Mouse (Mus musculus): ENCODE measurements at regions not wholly inside any gene's neighbourhood (a gene's known extent, or its start where the extent isn't known, plus 50 kb on each side); places are given as distances from the start of the nearest gene placed in this dataset.

DNA sequence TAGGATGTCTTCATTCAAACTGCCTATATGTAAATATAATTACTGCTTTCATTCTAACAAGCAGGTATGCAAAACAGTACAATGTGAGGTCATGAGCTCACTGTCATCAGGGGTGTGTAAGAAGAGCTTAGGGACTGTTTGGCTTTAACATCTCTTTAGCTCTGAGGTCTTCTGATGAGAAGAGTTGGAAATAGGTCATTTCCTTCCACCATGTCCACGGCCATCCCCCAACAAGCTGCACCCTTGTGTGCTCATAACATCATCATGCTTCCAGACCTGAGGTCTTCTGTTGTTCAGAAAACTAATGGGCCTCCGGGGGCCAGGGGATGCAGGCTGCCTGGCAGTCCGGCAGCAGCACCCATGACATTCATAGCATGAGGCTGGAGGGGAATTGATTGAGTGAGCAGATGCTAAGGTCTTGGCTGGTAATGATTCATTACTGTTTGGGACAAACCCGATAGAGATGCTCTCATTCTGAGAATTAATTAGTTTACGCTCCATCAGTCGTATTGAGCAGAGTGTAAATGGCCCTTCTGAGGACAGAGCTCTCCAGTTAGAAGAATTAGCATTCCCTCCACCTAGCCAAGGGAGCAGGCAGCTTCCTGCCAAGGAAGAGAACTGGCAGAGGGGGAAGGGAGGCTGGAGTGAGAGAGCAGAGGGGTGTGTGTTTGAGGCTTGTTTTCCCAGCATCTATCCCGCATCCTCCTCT lies 64.0 kb downstream of the Rps24 start:
- DNase-seq (ENCODE audit: extremely low read depth, low read depth, low spot score) = no peak
- H3K79me2 ChIP-seq (ENCODE audit: control insufficient read depth, insufficient read depth, low read length) = no peaks in the 10 kb centered on the region
- no peaks in the 10 kb centered on the region for H3K4me1 ChIP-seq (ENCODE audit: control insufficient read depth, insufficient read depth, low read length)
- TF ChIP-seq POLR2A (IDR thresholded peaks at IDR 0.05; ENCODE audit: extremely low read depth, insufficient read depth, low read length) (no peak), CTCF (IDR thresholded peaks at IDR 0.05; ENCODE audit: low read depth, low read length) (no peak)
- 72% methylated on average over 7 of the region's 7 CpGs for WGBS
- H3K27ac ChIP-seq (replicated peaks; ENCODE audit: insufficient read depth, low read depth, low read length) = no peak overlapping the region
- no peaks in the 10 kb centered on the region for H3K27me3 ChIP-seq (ENCODE audit: control insufficient read depth, insufficient read depth, low read length)
- no peak overlapping the region for H3K9ac ChIP-seq (ENCODE audit: low read depth, low read length)
- H3K4me3 ChIP-seq (ENCODE audit: insufficient read depth, low read depth, low read length) = no peak overlapping the region
- no peaks in the 10 kb centered on the region for H3K36me3 ChIP-seq (ENCODE audit: control insufficient read depth, insufficient read depth, low read length)

DNA sequence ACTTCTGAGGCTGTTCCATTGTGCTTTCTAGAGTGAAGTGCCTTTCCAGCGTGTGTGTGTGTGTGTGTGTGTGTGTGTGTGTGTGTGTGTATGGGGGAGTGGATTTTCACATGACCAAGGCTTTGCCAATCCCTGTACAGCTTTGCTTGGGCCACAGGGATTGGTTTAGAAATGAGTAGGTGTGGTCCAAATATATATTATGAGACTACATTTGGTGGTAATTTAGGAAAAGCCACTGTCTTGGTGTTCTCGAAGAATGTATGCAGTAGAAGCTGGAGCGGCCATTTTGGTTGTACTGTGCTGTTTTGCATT lies 64.5 kb downstream of the Rps24 start:
- Histone ChIP-seq H3K9ac (ENCODE audit: low read depth, low read length) (no peak overlapping the region), H3K36me3 (ENCODE audit: control insufficient read depth, insufficient read depth, low read length) (no peaks in the 10 kb centered on the region), H3K27ac (replicated peaks; ENCODE audit: insufficient read depth, low read depth, low read length) (no peak overlapping the region), H3K4me3 (ENCODE audit: insufficient read depth, low read depth, low read length) (no peak overlapping the region), H3K27me3 (ENCODE audit: control insufficient read depth, insufficient read depth, low read length) (no peaks in the 10 kb centered on the region), H3K4me1 (ENCODE audit: control insufficient read depth, insufficient read depth, low read length) (no peaks in the 10 kb centered on the region), H3K79me2 (ENCODE audit: control insufficient read depth, insufficient read depth, low read length) (no peaks in the 10 kb centered on the region)
- WGBS = 70% methylated on average over 3 of the region's 3 CpGs
- DNase-seq (ENCODE audit: extremely low read depth, low read depth, low spot score) = no peak
- TF ChIP-seq CTCF (IDR thresholded peaks at IDR 0.05; ENCODE audit: low read depth, low read length) (no peak), POLR2A (IDR thresholded peaks at IDR 0.05; ENCODE audit: extremely low read depth, insufficient read depth, low read length) (no peak)

DNA sequence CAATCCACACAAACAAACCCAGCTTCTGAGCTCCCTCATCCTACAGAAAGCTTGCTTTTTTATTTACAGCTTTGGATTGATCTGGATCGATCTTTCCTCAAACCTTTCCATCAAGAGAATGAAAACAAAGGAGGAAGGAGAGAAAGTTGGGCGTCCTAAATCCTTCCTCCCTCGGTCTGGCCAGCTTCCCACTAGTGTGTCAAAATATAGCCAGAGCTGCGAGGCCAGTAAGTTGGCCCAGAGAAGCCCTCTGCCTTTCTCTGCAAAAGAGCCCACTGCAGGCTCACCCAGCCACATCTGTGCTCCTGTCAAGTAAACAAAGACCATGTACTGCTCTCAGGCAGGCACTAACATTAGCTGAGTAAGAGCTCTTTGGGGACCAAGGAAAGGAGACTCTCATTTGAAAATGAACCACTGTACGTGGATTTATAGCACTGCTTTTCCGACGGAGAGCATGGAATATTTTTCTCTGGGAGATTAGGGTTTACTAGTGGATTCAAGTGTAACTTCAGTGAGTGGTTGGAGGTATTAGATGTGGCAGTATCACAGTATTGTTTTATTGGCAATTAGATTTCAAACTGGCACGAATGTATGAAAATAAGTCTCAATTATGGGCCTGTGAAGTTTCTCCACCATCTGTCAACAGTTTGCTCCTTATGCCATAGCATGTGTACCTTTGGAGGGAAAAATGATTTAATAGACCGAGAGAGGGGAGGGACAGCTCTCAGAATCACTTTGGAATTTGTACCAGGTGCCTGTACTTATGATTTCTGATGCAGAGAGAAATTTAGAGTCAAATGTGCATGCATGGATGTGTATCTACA lies 78.1 kb downstream of the Rps24 start:
- Histone ChIP-seq H3K36me3 (ENCODE audit: control insufficient read depth, insufficient read depth, low read length) (no peaks in the 10 kb centered on the region), H3K27ac (replicated peaks; ENCODE audit: insufficient read depth, low read depth, low read length) (no peak overlapping the region), H3K4me3 (ENCODE audit: insufficient read depth, low read depth, low read length) (no peak overlapping the region), H3K4me1 (ENCODE audit: control insufficient read depth, insufficient read depth, low read length) (no peaks in the 10 kb centered on the region), H3K27me3 (ENCODE audit: control insufficient read depth, insufficient read depth, low read length) (no peaks in the 10 kb centered on the region), H3K79me2 (ENCODE audit: control insufficient read depth, insufficient read depth, low read length) (no peaks in the 10 kb centered on the region), H3K9ac (ENCODE audit: low read depth, low read length) (no peak overlapping the region)
- TF ChIP-seq POLR2A (IDR thresholded peaks at IDR 0.05; ENCODE audit: extremely low read depth, insufficient read depth, low read length) = no peak
- TF ChIP-seq CTCF (IDR thresholded peaks at IDR 0.05; ENCODE audit: low read depth, low read length) = no peak
- DNase-seq (ENCODE audit: extremely low read depth, low read depth, low spot score) = no peak
- WGBS = 72% methylated on average over 9 of the region's 9 CpGs

DNA sequence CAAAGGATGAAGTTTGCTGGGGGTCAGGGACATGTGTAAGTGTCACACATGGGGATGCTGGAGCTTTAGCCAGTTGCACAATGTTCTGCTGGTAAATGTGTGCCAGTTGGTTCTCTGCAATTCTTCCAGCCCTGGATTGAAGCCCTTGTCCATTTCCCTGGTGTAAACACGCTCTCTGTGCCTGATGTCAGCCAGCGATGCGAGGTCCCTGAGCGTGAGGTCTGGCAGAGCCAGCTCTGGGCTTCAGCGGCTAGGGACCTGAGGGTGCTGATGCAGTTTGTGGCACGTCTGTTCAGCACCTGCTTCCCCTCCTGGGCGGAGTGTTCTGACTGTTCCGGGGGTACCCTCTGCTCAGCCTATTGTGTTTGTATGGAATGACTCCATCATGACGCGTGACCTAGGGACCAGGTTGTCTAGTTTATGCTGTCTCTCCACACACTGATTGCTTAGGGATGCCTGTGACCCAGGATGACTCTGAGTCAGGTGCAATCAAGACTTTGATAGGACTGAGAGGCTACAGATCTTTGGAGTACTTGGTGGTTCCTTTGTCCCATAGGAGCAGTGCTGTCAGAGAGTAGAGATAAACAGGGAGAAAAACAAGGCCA lies 78.9 kb downstream of the Rps24 start:
- no peak for DNase-seq (ENCODE audit: extremely low read depth, low read depth, low spot score)
- Histone ChIP-seq H3K4me1 (ENCODE audit: control insufficient read depth, insufficient read depth, low read length) (no peaks in the 10 kb centered on the region), H3K9ac (ENCODE audit: low read depth, low read length) (no peak overlapping the region), H3K79me2 (ENCODE audit: control insufficient read depth, insufficient read depth, low read length) (no peaks in the 10 kb centered on the region), H3K27me3 (ENCODE audit: control insufficient read depth, insufficient read depth, low read length) (no peaks in the 10 kb centered on the region), H3K4me3 (ENCODE audit: insufficient read depth, low read depth, low read length) (no peak overlapping the region), H3K36me3 (ENCODE audit: control insufficient read depth, insufficient read depth, low read length) (no peaks in the 10 kb centered on the region), H3K27ac (replicated peaks; ENCODE audit: insufficient read depth, low read depth, low read length) (no peak overlapping the region)
- 79% methylated on average over 10 of the region's 10 CpGs for WGBS
- TF ChIP-seq POLR2A (IDR thresholded peaks at IDR 0.05; ENCODE audit: extremely low read depth, insufficient read depth, low read length) = no peak
- TF ChIP-seq CTCF (IDR thresholded peaks at IDR 0.05; ENCODE audit: low read depth, low read length) = no peak

DNA sequence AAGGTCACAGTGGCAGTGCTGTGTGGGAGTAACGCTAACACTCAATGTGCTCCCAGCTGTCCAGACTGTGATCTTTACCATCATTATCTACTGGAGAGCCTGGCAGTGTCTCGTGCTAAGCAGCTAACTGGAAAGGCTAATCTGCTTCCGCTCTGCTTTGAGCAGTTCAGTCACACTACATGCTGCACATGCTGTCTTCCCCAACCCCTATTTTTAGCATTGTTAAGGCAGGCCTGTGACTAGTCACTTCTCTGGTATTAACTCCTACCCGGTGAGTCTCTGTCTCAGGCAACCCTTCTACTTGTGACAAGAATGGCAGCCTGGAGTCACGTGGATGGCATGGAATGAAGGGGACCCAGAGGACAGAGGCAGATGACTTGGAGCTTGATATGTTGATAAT lies 88.2 kb downstream of the Rps24 start:
- no peak overlapping the region for H3K9ac ChIP-seq (ENCODE audit: low read depth, low read length)

More for the DNA sequence above, 88.2 kb downstream of the Rps24 start:
- Histone ChIP-seq H3K79me2 (ENCODE audit: control insufficient read depth, insufficient read depth, low read length) (no peaks in the 10 kb centered on the region), H3K4me1 (ENCODE audit: control insufficient read depth, insufficient read depth, low read length) (no peaks in the 10 kb centered on the region), H3K27me3 (ENCODE audit: control insufficient read depth, insufficient read depth, low read length) (no peaks in the 10 kb centered on the region), H3K4me3 (ENCODE audit: insufficient read depth, low read depth, low read length) (no peak overlapping the region), H3K36me3 (ENCODE audit: control insufficient read depth, insufficient read depth, low read length) (no peaks in the 10 kb centered on the region), H3K27ac (replicated peaks; ENCODE audit: insufficient read depth, low read depth, low read length) (no peak overlapping the region)
- TF ChIP-seq CTCF (IDR thresholded peaks at IDR 0.05; ENCODE audit: low read depth, low read length) (no peak), POLR2A (IDR thresholded peaks at IDR 0.05; ENCODE audit: extremely low read depth, insufficient read depth, low read length) (no peak)
- DNase-seq (ENCODE audit: extremely low read depth, low read depth, low spot score) = no peak
- WGBS = 84% methylated on average over 5 of the region's 5 CpGs
